Mouse (Mus musculus): Measurements from ENCODE around the gene Prrt4.

DNA sequence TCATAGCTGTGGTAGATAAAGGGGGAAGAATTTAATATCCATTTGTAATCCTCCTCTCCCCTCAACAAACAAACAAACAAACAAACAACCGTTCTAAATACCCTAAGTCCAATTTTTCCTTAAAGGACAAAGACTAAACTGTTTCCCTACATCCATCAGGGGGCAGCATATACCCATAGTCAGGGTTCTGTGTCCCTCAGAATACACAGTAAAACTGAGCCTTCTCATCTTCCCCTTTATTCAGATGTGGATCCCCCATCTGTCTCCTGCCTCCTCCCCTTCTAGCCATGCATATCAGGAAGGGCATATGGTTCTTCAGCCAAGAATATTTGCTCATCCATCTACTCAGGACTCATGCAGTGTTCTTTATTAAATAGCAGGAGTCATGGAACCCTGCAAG, 13.2 kb downstream of the Prrt4 start:
- no peak for TF ChIP-seq GATA1 (IDR thresholded peaks at IDR 0.05; ENCODE audit: low read length)
- TF ChIP-seq TAL1 (IDR thresholded peaks at IDR 0.05; ENCODE audit: low read length): no peak
